Mouse (Mus musculus): ENCODE results near the gene Nmt2. TPM values are rescaled to one million over a fixed set of nuclear protein-coding genes. Genes with fewer than 3 reads are reported as not detected.

Gene Nmt2
- polyA plus RNA-seq, 1 experiment from 2014 or later: 42.1 TPM

DNA sequence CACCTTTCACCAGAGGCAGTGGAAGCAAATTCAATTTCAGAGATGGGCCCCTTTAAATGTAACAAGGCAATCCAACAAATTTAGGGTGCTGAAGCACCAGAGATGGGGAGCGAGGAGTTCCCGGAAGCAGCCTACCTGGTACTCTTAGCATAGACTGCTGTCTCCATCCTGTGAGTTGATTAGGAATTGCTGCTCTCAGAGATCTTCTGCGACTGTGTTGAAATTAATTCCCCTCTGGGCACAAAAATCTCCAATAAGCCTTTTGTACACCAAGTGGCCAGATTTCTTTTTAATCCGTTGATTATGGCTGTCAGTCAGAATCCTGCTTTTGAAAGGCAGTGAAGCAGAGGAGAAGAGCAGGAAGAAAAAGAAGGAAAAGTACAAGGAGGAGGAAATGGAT lies 81.1 kb downstream of the Nmt2 start:
- no peak overlapping the region for H3K4me2 ChIP-seq
- H3K4me3 ChIP-seq: no peak overlapping the region
- 62% methylated on average over 4 of the region's 4 CpGs for WGBS
- no peak overlapping the region for H3K27ac ChIP-seq
- ATAC-seq (ENCODE audit: borderline replicate concordance, extremely low read depth, low FRiP score, low TSS enrichment): no peak
- no peaks in the 10 kb centered on the region for H3K4me1 ChIP-seq
- H3K9me3 ChIP-seq: no peaks in the 10 kb centered on the region
- no peaks in the 10 kb centered on the region for H3K36me3 ChIP-seq
- H3K9ac ChIP-seq: no peak overlapping the region
- H3K27me3 ChIP-seq: no peaks in the 10 kb centered on the region

Other genes with a start within 250 kb of the Nmt2 start
- gene Fam171a1, start 170.0 kb upstream of the Nmt2 start, polyA plus RNA-seq (2015; fragmentation: Nextera tagmentation; extraction: Ambion mirVana): 51.7 and 56.2 TPM in 2 replicates
- 18.3 and 19.6 TPM in 2 replicates for gene Rpp38, start 48.4 kb downstream of the Nmt2 start, polyA plus RNA-seq (2015; fragmentation: Nextera tagmentation; extraction: Ambion mirVana)
- gene Acbd7, start 52.0 kb downstream of the Nmt2 start, polyA plus RNA-seq (2015; fragmentation: Nextera tagmentation; extraction: Ambion mirVana): 1.1 and 2.0 TPM in 2 replicates
- gene Olah, start 113.0 kb downstream of the Nmt2 start, polyA plus RNA-seq (2015; fragmentation: Nextera tagmentation; extraction: Ambion mirVana): not detected in 2 replicates
- gene Meig1, start 138.4 kb downstream of the Nmt2 start, polyA plus RNA-seq (2015; fragmentation: Nextera tagmentation; extraction: Ambion mirVana): 9.8 and 10.8 TPM in 2 replicates
- gene Dclre1c, start 139.9 kb downstream of the Nmt2 start, polyA plus RNA-seq (2015; fragmentation: Nextera tagmentation; extraction: Ambion mirVana): 6.1 and 6.2 TPM in 2 replicates
- gene Suv39h2, start 190.8 kb downstream of the Nmt2 start, polyA plus RNA-seq (2015; fragmentation: Nextera tagmentation; extraction: Ambion mirVana): 17.1 and 20.7 TPM in 2 replicates
- 4.9 and 5.7 TPM in 2 replicates for gene Gm45902, start 228.6 kb downstream of the Nmt2 start, polyA plus RNA-seq (2015; fragmentation: Nextera tagmentation; extraction: Ambion mirVana)
- gene Hspa14, start 228.6 kb downstream of the Nmt2 start, polyA plus RNA-seq (2015; fragmentation: Nextera tagmentation; extraction: Ambion mirVana): 119 and 120 TPM in 2 replicates
- gene Cdnf, start 228.8 kb downstream of the Nmt2 start, polyA plus RNA-seq (2015; fragmentation: Nextera tagmentation; extraction: Ambion mirVana): 0.12 and 0.14 TPM in 2 replicates